Mouse (Mus musculus): ENCODE data around the gene Kmt5b. TPM values are rescaled to one million over a fixed set of nuclear protein-coding genes. Genes with fewer than 3 reads are reported as not detected.

Gene Kmt5b
- polyA plus RNA-seq, 2 experiments from 2014 or later: 25.0 to 32.4 TPM

Other genes starting within 250 kb of the Kmt5b start
- gene Ppp6r3, start 191.7 kb upstream of the Kmt5b start, polyA plus RNA-seq (2017; shearing (Covaris generic)): 10 to 100 TPM; 63.1 to 63.2 TPM
- under 1 TPM in 1 of 2 experiments, not detected in 1; 0.09 TPM for gene Lrp5, start 80.9 kb upstream of the Kmt5b start, polyA plus RNA-seq (2017; shearing (Covaris generic))
- 1 to 10 TPM; 4.0 to 5.1 TPM for gene 1810055G02Rik, start 59.1 kb upstream of the Kmt5b start, polyA plus RNA-seq (2017; shearing (Covaris generic))
- gene Chka, start 84.4 kb downstream of the Kmt5b start, polyA plus RNA-seq (2017; shearing (Covaris generic)): 1 to 10 TPM; 3.0 to 3.2 TPM
- 10 to 100 TPM; 36.2 to 70.0 TPM for gene Tcirg1, start 139.7 kb downstream of the Kmt5b start, polyA plus RNA-seq (2017; shearing (Covaris generic))
- 100 to 1,000 TPM; 262 to 298 TPM for gene Ndufs8, start 145.4 kb downstream of the Kmt5b start, polyA plus RNA-seq (2017; shearing (Covaris generic))
- under 1 TPM in 1 of 2 experiments, not detected in 1; 0.83 TPM for gene Aldh3b1, start 162.4 kb downstream of the Kmt5b start, polyA plus RNA-seq (2017; shearing (Covaris generic))
- 10 to 100 TPM; 17.1 to 21.8 TPM for gene Unc93b1, start 167.8 kb downstream of the Kmt5b start, polyA plus RNA-seq (2017; shearing (Covaris generic))
- gene Aldh3b3, start 191.2 kb downstream of the Kmt5b start, polyA plus RNA-seq (2017; shearing (Covaris generic)): not detected
- not detected for gene Aldh3b2, start 204.9 kb downstream of the Kmt5b start, polyA plus RNA-seq (2017; shearing (Covaris generic))
- gene Acy3, start 219.1 kb downstream of the Kmt5b start, polyA plus RNA-seq (2017; shearing (Covaris generic)): 1 to 10 TPM; 1.2 to 1.6 TPM
- not detected for gene Tbx10, start 225.3 kb downstream of the Kmt5b start, polyA plus RNA-seq (2017; shearing (Covaris generic))
- gene Nudt8, start 233.2 kb downstream of the Kmt5b start, polyA plus RNA-seq (2017; shearing (Covaris generic)): 10 to 100 TPM; 17.3 to 17.8 TPM
- gene Gm49405, start 233.2 kb downstream of the Kmt5b start, polyA plus RNA-seq (2017; shearing (Covaris generic)): under 1 TPM; 0.19 to 0.42 TPM
- 1 to 10 TPM in 1 of 2 experiments, under 1 TPM in 1; 0.45 to 1.5 TPM for gene Doc2g, start 235.9 kb downstream of the Kmt5b start, polyA plus RNA-seq (2017; shearing (Covaris generic))
- 100 to 1,000 TPM; 129 to 134 TPM for gene Ndufv1, start 245.4 kb downstream of the Kmt5b start, polyA plus RNA-seq (2017; shearing (Covaris generic))

Measured in activated CD4-positive, CD25-positive, alpha-beta regulatory T cell, adult 4 months (primary cell).